Mouse (Mus musculus) neutrophil, adult 83 days (primary cell): ENCODE data around the gene Zc3h13. TPM values are rescaled to one million over a fixed set of nuclear protein-coding genes. Genes with fewer than 3 reads are reported as not detected.

Experiments
- total RNA-seq, 2 experiments: library from RNA; stranded (reverse); gene quantifications; one replicate each; pipeline ENCODE4 v1.2.4; 2023

The Zc3h13 gene
- total RNA-seq: 10 to 100 TPM; 22.9 to 27.1 TPM

GRCm38 (mm10) chr14:75284193-75284915 lies at the start of gene Zc3h13:
Gene Zc3h13 (plus strand): TSS chr14:75284373.

DNA sequence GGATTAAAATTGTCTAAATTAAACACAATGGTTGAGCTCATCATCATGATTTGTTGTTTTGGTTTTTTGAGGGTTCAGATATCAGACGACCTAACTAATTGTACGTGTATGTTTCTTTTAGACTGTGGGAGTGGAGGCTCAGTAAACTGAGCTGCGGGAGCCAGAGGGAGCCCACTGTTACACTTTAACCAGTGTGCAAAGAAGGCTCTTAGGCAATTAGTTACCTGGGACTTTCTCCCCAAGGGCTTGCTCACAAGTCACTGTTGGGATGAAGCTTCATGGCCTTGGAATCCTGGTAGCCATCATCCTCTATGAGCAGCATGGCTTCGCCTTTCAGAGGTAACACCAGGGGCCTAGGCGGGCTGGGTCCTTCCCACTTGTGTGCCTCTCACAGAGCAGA lies 42.1 kb upstream of the Zc3h13 start, which contains the start of gene Cpb2:
Gene Cpb2, plus strand, starts transcription at position 201 of the 400 bp plus-strand sequence.

Other genes with a start within 250 kb of the Zc3h13 start
- gene Lrrc63, start 153.5 kb upstream of the Zc3h13 start, total RNA-seq: under 1 TPM; 0.22 to 0.26 TPM
- gene Lcp1, start 153.3 kb upstream of the Zc3h13 start, total RNA-seq: 1,000 to 10,000 TPM; 1,287 to 1,390 TPM
- not detected for gene Cpb2, start 42.1 kb upstream of the Zc3h13 start, total RNA-seq
- gene Siah3, start 171.6 kb downstream of the Zc3h13 start, total RNA-seq: not detected